Mouse (Mus musculus) spleen, postnatal 36 days (tissue): ENCODE results near the gene Herpud2.

Experiments
- DNase-seq, 2 experiments: peaks; one replicate each; pipeline ENCODE4 v3.0.0; 2022; ENCODE audit warnings: low spot score in 2 of 2, mixed read lengths in 1 of 2

Herpud2 gene

GRCm38 (mm10) chr9:25151611-25152241, at the start of gene Herpud2:
Herpud2 (minus strand) TSS chr9:25151820.
- DNase-seq, result peak; percentile 94

- no peak for DNase-seq
Measured at GRCm38 (mm10) chr9:25200987-25201386, 49.4 kb upstream of the Herpud2 start.

DNA sequence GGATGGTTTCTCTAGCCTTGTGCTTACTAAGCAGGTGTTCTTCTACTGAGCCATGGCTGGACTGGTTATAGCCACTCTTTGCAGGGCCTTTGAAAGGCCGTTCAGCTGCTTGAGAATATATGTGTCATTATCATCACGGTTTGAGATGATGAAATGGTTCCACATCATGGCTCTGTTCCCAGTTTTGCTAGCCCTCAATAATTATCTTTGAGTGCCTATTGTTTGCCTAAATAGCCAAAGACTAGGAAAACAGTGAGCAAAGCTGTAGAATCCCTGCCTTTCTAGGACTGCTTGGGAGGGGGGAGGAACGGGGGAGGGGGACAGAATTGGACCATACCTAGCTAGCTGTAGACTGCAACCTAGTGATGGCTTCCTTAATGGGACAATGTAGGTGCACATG, 48.5 kb upstream of the Herpud2 start:
- DNase-seq, result no peak

DNA sequence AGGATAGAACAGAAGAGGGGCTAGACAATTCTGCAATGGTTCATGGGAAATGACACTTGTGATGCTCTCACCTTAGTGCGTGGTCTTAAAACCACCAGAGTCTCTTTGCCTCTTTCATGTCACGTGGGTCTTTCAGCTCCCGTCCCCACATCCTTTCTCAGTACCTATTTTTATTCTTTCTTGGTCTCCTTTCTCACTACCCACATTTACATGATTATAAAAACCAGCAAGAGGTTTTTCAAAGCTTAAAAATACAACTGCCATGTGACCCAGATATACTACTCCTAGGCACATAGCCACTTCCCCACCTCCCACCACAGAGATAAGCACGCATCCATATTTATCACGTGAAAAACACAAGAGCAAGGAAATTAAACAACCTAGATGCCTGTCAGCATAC, 45.1 kb upstream of the Herpud2 start:
- DNase-seq, result peak; percentile 19 to 42

- peak; percentile 28 to 30 for DNase-seq
Measured at GRCm38 (mm10) chr9:25191612-25192011, 40.0 kb upstream of the Herpud2 start.

DNA sequence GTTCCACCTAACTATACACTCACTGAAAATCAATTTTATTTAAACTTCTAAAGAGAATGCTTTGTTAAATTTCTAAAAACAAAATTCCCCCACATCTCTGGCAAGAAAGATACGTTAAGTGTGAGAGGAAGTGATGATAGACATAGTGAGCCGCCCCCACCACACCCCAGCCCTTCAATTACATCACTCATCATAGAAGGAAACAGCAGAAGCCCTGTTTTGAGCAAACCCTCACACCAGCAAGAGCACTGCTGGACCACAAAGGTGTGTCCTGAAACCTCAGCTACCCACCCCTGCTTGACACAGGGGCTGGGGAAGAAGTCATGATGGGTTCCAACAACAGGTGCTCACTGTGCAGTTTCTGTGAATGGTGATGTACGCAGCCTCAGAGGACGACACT, 34.9 kb upstream of the Herpud2 start:
- peak; percentile 24 to 34 for DNase-seq

DNA sequence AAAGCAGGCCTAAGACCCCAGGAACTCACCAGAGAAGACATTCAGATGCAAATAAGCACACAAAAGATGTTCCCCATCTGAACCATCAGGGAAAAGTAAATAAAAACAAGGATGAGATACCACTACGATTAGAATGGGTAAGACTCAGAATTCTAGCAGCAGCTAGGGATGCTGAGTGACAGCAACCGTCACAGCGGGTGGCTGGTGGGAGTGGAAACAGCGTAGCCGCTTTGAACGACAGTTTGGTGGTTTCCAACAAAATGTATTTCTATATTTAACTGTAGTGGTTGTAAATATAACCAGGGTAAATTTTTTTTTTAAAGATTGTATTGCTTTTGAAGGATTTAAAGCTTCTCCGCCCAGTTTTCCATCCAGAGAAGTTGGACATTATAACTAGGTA, 34.2 kb upstream of the Herpud2 start:
- no peak for DNase-seq

GRCm38 (mm10) chr9:25184606-25185005, 33.0 kb upstream of the Herpud2 start:
- no peak for DNase-seq

DNA sequence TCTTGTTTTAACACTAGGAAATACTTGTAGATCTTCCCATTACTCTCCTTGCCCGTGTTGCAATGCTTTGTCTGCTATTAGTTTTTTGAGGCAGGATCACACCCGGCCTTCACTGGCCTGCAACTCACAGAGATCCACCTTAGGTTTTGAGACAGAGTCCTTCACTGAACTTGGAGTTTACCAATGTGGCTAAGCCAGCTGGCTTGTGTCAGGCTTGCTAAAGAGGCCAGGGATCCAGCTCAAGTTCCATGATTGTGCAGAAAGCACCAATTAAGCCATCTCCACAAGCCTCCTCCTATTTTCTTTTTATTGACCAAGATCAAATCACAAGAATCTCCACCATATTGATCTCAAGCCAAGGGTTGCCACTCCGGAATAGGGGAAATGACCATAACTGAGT, 26.4 kb upstream of the Herpud2 start:
- no peak for DNase-seq

DNA sequence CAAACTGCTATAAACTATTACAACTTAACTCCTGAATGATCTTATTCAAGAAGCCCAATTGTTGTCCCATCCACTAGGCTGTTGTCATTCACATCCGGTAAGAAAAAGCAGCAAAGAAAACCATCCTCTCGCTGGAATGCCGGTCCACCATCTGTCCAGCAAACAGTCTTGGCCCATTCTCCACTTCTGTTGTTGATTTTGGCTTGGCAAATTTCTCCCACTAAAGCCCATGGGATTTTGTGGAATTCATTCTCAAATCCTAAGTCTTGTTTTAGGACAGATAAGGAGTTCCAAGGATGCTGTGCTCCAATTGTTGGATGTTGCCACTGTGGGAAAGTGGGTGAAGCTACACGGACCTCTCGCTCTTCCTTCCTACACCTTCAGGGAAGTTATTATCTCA, 25.6 kb upstream of the Herpud2 start:
- no peak for DNase-seq

DNA sequence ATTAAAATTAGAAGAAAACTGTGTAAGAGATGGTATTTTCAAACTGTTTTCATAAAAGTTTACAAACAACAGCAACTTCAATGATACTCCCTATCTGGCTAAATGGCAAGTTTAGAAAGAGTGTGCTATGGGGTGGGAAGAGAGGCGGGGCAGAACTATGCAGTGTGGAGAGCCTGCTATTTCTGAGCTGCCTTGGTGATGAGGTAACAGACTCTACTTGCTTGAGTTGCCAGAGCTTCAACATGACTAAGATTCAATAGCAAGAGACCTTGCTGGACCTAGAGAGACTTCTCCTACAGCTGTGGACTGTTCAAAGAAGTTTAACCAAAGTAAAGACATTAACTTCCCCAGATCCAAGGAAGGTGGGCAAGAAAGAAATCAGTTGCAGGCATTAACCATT, 24.9 kb upstream of the Herpud2 start:
- no peak for DNase-seq

GRCm38 (mm10) chr9:25175978-25176377, 24.4 kb upstream of the Herpud2 start:
- DNase-seq, result no peak

GRCm38 (mm10) chr9:25175039-25175442, 23.4 kb upstream of the Herpud2 start:
- no peak for DNase-seq

GRCm38 (mm10) chr9:25174614-25175013, 23.0 kb upstream of the Herpud2 start:
- DNase-seq, result no peak

- no peak for DNase-seq
Measured at GRCm38 (mm10) chr9:25173171-25173570, 21.6 kb upstream of the Herpud2 start.

DNA sequence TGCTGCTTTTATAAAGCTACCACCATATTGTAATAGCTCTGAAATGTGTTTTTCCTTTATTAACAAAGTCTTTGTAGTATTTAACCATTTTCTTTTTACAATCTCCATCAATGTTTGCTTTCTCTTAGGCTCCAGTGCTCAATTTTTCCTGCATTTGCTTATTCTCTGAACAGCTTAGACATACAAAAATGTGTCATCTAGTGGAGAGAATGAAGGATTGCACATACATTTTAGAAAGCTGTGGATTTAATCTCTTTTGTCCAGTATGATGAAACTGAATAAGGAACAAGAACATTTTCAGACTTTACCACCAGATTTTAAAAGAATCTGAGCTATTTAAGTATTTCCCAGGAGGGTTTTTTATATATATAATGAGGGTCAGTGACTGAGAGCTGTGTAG, 18.0 kb upstream of the Herpud2 start:
- DNase-seq, result no peak

- peak; percentile 70 to 80 for DNase-seq
Measured at GRCm38 (mm10) chr9:25167458-25168084, 16.0 kb upstream of the Herpud2 start.

- no peak for DNase-seq
Measured at GRCm38 (mm10) chr9:25158218-25158617, 6.6 kb upstream of the Herpud2 start.

GRCm38 (mm10) chr9:25156377-25156776, 4.8 kb upstream of the Herpud2 start:
- no peak for DNase-seq

- no peak for DNase-seq
Measured at GRCm38 (mm10) chr9:25153066-25153465, 1.4 kb upstream of the Herpud2 start.

DNA sequence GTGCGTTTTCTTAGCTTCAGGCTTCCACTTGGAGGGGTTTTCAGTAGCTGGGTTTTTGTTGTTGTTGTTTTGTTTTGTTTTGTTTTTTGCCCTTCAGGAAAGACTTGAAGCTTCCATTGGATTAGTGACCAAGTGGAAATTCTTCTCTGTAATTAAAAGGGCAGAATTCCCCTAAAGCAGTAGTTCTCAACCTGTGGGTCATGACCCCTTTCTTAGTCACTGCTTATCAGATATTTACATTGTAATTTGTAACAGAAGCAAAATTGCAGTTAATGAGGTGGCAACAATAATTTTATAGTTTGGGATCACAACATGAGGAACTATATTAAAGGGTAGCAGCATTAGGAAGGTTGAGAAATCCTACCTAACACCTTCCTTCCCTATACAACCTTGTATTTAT, 837 bp upstream of the Herpud2 start:
- no peak for DNase-seq

DNA sequence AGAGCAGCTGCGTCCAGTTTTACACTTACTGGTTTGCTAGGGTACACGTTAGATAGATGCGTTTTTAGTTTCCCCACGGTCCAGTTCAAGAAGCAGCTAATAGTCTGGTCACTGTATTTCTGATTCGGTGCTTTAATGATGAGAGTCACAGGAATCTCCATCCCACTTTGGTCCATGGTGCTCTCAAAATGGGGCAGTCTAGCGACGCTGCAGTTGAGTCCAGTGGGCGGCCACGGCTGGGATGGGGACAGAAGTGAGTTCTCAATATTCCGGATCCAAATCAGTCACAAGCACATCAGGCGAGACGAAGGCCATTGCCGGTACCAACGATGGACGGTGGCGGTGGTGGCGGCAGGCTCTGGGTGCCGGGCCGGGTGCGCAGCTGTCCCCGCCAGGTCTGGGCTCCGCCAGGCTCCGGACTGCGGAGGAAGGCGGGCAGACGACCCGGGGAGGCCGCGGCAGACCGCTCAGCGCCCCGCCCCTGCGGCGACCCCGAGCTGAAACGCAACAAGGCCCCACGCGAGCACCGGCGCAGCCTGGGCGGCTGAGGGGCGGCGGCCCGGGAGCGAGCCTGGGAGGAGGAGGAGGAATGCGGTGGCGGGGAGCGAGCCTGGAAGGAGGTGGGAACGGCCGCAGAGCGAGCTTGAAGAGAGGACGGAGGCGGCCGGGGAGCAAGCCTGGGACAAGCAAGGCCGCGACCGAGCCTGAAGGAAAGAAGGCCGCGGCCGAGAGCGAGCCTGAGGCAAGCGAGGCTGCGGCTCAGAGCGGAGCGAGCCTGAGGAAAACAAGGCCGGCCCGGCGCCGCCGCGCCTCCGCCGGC, 619 bp downstream of the Herpud2 start:
- DNase-seq, result peak in 1 of 2 experiments; percentile 35

- peak; percentile 4 to 15 for DNase-seq
Measured at GRCm38 (mm10) chr9:25148767-25149166, 2.9 kb downstream of the Herpud2 start.
